Mouse (Mus musculus): ENCODE measurements at regions not wholly inside any gene's neighbourhood (a gene's known extent, or its start where the extent isn't known, plus 50 kb on each side); places are given as distances from the start of the nearest gene placed in this dataset.

DNA sequence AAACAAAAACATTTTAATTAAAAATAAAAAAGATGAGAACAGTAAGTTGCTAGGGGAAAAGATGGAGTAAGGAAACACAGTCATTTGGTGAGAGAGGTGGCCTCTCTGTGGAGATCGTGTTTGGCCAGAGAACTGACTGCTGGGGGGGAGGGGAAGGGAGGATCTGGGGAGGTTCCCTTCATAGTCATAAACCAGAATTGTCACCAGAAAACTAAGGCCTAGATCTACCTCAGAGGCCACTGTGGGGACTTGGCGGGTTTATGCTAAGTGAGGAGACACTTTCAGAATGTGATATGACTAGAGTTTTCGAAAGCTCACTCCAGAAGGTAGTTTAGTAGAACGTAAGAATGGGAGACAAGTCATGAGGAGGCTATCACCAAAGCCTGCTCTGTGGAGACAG is 339.4 kb upstream of the Rnaseh2b start:
- TF ChIP-seq POLR2A (IDR thresholded peaks at IDR 0.05; ENCODE audit: low read depth, low read length) (no peak), JUND (conservative IDR thresholded peaks at IDR 0.05; ENCODE audit: low read depth, low read length) (peak; percentile 84), CTCF (conservative IDR thresholded peaks at IDR 0.05 in 1 of 2, IDR thresholded peaks at IDR 0.05 in 1 of 2; ENCODE audit: low read depth in 2 of 2, low read length in 2 of 2) (no peak), CHD2 (IDR thresholded peaks at IDR 0.05; ENCODE audit: low read length) (peak; percentile 86), EP300 (IDR thresholded peaks at IDR 0.05; ENCODE audit: low read length) (peak; percentile 88), KAT2A (IDR thresholded peaks at IDR 0.05; ENCODE audit: insufficient replicate concordance, low read length) (no peak), NRF1 (IDR thresholded peaks at IDR 0.05; ENCODE audit: low read depth, low read length) (no peak), USF2 (conservative IDR thresholded peaks at IDR 0.05; ENCODE audit: low read depth, low read length) (no peak), UBTF (IDR thresholded peaks at IDR 0.05; ENCODE audit: low read depth, low read length) (no peak), POLR2AphosphoS2 (IDR thresholded peaks at IDR 0.05; ENCODE audit: low read depth, low read length) (no peak)

Measured in CH12.LX (cell line).